Mouse (Mus musculus) yolk sac, embryonic 10.5 days (tissue): ENCODE measurements at regions not wholly inside any gene's neighbourhood (a gene's known extent, or its start where the extent isn't known, plus 50 kb on each side); places are given as distances from the start of the nearest gene placed in this dataset.

Experiments
- DNase-seq: peaks from one replicate; pipeline ENCODE4 v3.0.0-alpha.2; 2017; ENCODE audit warnings: low spot score

DNA sequence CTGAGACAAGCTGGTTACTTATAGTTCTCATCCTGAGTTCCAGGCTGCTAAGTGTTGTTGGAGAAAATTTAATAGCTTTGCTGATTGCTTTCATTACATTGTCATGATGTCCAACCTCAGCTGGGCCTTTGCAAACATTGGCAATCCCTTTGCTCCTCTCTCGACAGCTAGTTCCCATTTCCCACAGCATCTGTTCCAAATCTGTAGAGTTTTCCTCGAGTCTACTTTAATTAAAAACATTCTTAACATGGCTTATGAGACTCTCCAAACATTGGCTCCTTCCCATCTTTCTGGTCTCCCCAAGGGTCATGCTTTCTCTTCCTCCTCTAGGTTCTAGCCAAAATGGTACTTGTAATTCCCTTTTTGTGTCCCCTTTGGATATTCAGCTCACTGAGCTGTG, 672.6 kb upstream of the Gm8797 start:
- no peak for DNase-seq

DNA sequence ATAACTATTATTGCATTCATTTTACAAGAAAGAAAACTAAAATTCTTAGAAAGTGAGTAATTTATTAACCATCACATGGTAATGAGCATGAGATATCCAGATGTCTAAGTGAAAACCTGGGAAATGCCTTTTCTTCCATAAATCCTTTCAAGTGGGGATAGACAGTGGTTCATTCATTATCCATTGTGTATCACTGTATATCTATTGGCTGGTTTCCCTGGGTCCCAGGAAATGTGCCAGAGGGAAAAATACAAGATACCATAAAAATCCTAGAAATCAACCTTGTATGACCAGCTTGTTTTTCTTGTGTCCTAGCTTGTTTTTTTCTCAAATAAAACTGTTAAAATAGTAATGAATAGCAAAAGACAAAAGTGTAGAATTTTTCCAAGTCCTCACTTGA, 663.9 kb upstream of the Gm8797 start:
- no peak for DNase-seq

DNA sequence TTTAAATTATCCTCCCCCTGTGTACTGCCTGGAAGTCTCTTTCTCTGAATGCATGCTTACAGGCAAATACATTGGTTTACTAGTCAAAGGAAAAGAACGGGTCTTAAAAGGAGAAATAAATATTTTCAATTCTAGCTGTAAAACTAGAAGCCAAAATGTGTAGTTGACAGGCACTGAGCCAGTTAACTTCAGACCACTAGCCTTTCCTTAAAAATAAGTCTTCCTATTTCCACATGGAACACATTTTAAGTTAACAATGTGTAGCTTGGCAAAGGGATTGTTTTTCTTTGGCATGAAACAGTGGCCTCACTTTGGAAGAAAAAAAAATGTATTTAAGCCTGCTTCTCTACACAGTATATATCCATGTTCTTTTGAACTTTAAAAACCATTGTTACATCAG, 661.7 kb upstream of the Gm8797 start:
- DNase-seq = no peak

DNA sequence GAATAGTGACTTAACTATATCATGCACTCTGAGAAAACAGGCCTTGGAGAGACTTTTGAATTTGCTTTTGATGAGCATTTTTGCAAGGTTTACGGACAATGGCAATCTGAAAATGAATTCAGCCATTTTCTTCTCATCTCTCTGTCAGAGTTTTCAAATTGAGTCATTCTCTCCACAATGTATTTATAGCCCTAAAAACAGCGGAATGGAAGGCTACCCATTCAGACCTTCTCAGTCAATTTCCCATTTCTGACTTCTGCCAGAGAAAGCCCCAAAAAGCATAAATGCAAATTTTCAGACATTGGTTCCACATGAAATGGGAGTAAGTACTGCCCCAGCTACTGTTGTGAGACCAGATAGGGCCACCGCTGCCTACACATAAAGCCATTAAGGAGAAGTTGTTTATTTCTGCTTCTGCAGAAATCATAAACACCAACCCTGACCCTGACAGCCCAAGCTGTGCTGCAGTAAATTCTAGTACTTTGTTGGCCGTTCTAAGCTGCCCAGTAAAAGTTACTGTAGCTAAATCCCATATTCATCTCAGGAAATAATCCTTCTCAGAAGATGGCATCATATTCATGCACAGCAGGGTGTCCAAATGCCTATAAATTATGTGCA, 661.1 kb upstream of the Gm8797 start:
- DNase-seq = no peak

DNA sequence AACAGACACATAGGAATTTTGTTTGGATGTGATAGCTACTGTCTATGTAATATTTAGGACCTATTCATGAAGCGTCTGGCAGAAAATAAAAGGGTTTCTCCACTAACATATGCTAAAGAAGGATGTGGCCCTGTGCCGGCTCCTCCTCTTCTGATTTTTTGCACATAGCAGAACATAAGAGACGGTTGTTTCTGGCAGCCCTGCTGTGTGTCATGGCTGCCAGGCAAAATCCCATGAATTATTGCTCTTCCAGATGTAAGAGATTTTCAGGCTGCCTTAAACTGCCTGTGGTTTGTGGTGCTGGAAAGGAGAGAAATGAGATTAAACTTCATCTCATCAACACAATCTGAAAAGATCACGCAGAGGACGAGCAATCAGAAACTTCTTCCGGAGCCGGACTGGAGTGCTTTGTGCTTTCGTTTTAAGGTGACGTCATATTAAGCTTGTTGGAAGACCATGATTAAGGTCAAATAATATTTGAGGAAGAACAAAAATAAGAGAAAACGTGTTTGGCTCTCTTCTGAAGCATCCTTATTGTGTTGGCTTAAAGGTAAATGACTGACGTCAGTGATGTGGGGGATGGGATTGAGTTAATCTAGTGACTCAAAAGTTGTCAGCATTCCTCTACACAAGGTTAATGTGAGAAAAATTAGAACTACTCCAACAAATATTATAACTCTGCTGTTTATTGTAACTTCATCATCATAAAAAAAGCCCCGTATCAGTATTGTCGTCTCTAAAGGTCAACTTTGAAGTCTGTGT, 660.3 kb upstream of the Gm8797 start:
- DNase-seq = peak; percentile 2

DNA sequence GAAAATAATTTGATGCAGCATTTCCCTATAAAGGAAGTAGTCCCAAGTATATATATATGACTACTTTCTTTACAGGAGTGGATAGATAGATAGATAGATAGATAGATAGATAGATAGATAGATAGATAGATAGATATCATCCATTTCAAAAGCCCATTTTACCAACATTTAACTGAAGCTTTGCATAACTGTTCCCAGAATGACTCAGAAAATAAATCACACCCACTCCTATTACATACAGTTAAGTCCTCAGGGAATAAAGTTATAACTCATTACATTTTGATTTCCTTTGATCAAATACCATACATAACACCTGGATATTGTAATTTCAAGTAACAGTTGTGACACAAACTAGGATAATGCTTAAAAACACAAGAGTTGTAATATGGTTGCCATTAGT, 659.6 kb upstream of the Gm8797 start:
- DNase-seq = no peak
